Mouse (Mus musculus) frontal cortex, adult (tissue): ENCODE measurements around the gene Sf1.

Source experiments
- ATAC-seq: cut with Nextera tagmentation; 2 replicates; pipeline ENCODE4 v1.9.2; 2017; ENCODE audit warnings: mild to moderate bottlenecking, moderate library complexity, mixed read lengths; ENCODE audit not compliant: low TSS enrichment

Gene Sf1

DNA sequence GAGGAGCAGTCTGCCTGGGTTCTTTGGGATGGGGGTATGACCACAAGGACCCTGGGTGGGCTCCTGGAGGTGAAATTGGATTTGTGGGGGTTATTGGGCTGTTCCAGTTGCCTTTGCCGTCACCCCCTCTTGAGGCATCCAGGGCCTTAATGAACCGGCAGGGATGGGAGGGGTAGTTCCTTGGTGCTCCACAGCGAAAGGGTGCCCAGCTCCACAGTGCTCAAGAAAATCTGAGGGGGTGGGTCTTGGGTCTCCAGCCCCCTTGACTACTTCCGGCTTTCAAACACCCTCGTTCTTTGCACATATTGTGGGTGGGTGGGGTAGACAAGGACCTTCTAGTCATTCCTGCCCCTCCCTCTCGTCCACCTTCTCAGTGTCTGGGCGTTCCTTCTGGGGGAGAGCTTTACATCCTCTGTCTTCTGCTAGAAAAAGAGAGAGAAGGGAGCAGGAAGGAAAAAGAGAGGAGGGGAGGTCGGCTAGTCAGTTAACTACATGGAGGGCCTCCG, 56.4 kb downstream of the Sf1 start:
- no peak for ATAC-seq

DNA sequence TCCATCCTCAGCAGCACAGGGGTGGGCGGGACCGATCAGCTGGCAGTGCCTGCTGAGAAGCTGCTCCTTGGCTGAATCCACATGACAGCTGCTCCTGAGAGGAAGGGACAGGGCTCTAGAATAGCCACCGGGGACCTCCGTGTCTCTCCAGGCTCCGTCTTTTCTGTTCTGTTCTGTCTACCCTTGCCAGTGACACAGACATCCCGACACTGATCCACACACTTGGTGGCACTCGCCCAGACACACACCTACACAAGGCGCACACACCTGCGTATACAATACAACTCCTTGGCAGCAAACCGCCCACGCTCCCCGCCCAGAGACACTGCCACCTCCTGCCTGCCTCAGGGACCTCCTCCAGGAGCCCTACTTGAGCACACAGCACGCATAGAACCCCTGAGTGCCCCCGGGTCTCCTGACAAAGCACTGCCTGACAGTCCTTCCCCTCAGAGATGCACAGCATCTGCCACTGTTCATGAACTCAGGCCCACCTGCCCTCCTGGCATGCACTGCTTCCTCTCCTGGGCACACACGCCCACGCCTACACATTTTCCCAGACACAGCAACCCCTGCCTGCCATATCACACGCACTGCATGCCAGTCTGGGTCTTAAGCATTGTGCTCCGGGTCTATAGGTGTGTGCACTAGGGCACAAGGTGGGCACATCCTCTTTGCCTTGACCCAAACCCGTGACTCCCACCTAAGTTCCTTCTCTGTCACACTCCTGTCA, 57.2 kb downstream of the Sf1 start:
- no peak for ATAC-seq

DNA sequence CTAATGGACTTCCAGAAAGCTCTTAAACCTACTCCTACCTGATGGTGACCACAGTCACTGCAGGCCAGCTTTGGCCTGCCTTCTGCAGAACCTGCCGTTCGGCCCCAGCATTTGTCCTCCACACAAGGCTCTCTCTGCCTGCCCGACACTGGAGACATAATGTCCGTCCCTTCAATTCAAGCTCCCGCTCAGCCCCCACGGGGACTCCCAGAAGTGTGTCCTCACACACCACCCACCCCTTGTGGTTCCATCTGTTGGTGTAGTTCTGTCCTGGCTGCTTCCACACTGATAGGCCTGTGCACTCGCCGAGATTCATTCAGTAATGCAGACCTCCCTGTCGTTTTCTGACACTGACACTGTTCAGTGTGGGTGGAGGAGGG, 57.7 kb downstream of the Sf1 start:
- ATAC-seq: peak; percentile 10; the same call in 1 of the 2 replicates

DNA sequence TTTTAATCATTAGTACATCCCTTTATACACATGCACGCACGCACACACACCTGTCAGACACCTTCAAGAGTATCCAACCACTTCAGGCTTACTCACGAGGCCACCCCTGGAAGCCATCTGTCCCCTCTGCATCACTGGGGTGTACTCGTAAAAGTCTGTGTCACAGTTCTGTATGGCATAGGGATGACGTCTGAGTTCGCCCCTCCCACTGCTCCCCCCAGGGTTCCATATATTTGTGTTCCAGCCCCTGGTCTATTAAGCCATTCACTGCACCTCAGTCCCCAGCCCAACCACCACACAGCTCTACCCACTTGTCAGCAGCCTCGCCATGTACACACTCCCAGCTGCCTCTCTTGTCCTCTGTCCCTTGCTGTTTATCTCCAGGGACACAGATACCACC, 58.5 kb downstream of the Sf1 start:
- ATAC-seq: no peak

DNA sequence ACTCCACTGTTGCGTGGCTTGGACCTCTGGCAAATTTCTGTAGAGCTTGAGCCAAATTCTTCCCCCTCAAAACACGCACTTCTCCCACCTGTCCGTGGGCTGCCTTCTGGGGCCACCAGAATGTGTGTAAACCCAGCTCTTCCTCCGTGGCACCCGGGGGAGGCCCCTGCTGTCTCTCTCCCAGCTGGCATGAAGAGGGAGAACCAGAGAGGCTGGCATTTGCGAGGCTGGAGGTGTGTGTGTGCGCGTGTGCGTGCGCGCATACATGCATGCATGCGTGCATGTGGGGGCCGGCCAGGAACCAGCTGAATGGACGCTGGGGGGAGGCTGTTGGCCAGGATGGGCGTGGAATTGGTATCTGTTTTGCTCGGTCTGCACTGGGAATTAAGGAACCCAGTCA, 59.8 kb downstream of the Sf1 start:
- peak; percentile 24; the same call in 1 of the 2 replicates for ATAC-seq

DNA sequence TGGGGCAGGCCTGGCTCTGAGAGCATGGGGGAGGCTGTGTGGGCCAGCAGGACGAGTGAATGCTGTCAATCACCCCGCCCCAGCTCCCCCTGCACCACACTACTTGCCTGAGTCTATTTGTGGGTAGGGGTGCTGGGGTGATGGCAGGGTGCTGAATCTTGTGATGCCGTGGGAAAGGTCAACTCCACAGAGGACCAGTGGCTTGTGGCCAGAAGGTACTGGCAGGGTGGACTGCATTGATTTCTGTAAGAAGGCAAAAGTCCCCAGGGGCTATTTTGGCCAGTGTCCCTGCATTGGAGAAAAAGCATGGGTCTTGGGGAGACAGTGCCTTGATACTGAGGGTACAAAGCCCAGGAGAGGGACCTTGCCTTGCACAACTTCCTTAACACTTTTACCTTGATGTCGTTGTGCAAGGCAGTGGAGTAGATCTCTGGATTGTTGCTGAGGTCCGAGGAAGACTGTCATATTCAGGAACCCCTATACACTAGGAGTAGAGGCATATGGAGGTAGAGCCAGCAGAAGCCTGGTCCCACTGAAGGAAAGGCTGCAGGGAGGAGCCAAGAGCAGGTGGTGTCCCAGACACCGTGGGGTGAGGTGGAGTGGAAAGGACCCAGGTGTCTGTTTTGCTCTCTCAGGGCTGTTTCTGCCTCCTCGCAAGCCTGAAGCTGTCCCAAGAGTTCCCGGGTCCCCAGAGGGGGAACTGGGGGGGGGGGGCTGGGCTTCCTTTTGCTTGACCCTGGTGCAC, 60.8 kb downstream of the Sf1 start:
- ATAC-seq: no peak

DNA sequence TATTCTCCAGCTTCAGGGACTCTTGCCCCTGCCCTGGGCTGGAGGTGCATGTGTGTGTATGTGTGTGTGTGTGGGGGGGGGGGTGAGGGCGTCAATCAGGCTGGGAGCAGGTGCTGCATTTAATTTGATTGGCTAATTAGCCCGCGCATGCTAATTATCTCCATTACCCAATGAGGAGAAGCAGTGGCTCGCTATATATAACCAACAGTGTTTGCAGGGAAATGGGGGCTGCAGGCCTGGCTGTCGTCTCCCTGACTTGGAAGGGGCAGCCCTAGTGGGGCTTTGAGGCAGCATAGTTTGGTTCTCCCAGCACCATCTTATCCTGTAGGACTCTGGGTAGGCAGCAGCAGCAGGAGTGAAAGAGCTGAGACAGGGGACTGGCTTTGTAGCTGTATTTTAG, 62.1 kb downstream of the Sf1 start:
- ATAC-seq: no peak

DNA sequence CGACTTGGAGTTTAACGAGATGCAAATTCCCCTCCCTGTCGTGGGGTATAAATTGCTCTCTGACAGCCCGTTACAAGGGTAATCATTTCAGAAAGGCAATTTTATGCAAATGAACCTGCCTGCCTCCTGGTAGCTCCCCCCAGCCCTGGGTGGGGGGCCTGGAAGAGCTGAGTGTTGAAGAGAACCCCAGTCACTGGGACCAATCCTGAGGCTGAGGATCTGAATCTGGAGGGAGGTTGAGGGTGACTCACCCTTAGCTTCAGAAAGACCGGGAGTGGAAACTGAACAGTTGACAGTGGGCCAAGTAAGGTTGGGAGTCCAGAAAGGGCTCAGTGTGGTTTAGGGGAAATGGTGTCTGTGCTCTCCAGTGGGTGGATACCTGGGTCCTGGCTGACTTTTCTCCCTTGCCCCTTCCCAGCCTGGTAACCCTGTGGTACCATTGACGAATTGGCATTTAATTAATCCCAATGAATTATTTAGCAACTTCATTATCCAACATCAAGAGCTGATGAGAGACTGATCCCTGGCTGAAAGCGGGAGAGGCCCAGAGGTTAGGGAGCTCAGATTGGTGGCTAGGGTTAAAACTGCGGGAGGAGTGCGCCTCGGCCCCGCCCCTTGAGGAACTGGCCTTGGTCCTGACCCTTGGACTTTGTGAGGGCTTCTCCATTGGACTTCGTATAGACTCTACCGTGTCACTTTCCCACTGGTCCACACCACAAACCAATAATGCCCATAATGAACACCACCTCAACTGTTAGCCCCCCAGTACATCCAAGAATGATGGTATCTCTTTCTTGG, 63.4 kb downstream of the Sf1 start:
- no peak for ATAC-seq
